Mouse (Mus musculus) kidney, postnatal 4 days (tissue): Measurements from ENCODE around the gene Rbm8a.

Experiments
- DNase-seq, 2 experiments: peaks; one replicate each; pipeline ENCODE4 v3.0.0; 2021; ENCODE audit warnings: mixed read lengths in 2 of 2

The Rbm8a gene

GRCm38 (mm10) chr3:96671519-96671918 lies 41.8 kb downstream of the Rbm8a start:
- DNase-seq, result no peak

GRCm38 (mm10) chr3:96673514-96673913 lies 43.8 kb downstream of the Rbm8a start:
- no peak for DNase-seq

- DNase-seq, result peak; percentile 68 to 77
Observed at GRCm38 (mm10) chr3:96674442-96674841, 44.7 kb downstream of the Rbm8a start.

- no peak for DNase-seq
Observed at GRCm38 (mm10) chr3:96675171-96675570, 45.4 kb downstream of the Rbm8a start.

- no peak for DNase-seq
Observed at GRCm38 (mm10) chr3:96675690-96676089, 46.0 kb downstream of the Rbm8a start.

- no peak for DNase-seq
Observed at GRCm38 (mm10) chr3:96678456-96678855, 48.7 kb downstream of the Rbm8a start.

- no peak for DNase-seq
Observed at GRCm38 (mm10) chr3:96679159-96679674, 49.5 kb downstream of the Rbm8a start.

GRCm38 (mm10) chr3:96680269-96680956 lies 50.7 kb downstream of the Rbm8a start:
- no peak for DNase-seq
